8 mouse cellular contexts compared by ENCODE assay signal in genomic region chr2:9632719-9633446, GRCm38 (mm10).
DNase-seq lines count a peak whose midpoint lies in the region; ATAC-seq and TF ChIP-seq lines count a peak whose summit lies in the region.

No protein-coding gene starts in this region.

- intact Hi-C loops in left cerebral cortex, adult 2 months (cut with DNase I), result no loop called here

- ATAC-seq in inflammation-experienced regulatory T-cells, adult 6 months, result peak; percentile 50

- no peak overlapping the region for H3K27ac ChIP-seq in left cerebral cortex, adult 2 months

- peak; percentile 2 for DNase-seq in lung, postnatal 14 days
- no peak for DNase-seq in lung, postnatal 10 days
- DNase-seq in gastrocnemius, adult 18-20 months (ENCODE audit: low spot score), result peak; percentile 19
- no peak for DNase-seq in urinary bladder, postnatal 25 days (ENCODE audit: low spot score)
- DNase-seq in left cerebral cortex, adult 8-10 months (ENCODE audit: low spot score in 2 of 2), result no peak
- DNase-seq in left cerebral cortex, adult 2 months (ENCODE audit: extremely low spot score in 1 of 2, low spot score in 2 of 2), result no peak
- DNase-seq in ovary, postnatal 14 days (ENCODE audit: low spot score), result no peak

- TF ChIP-seq CTCF in left cerebral cortex, adult 2 months (IDR thresholded peaks at IDR 0.05), result no peak

- H3K4me3 ChIP-seq in left cerebral cortex, adult 2 months, result no peak overlapping the region

Comparison
In these comparisons a context has a peak if more than half of its experiments do, and no peak if none do; other contexts are left out.
1. DNase-seq: peak in lung, postnatal 14 days (single experiment) and gastrocnemius, adult 18-20 months (single experiment); none in lung, postnatal 10 days (single experiment), urinary bladder, postnatal 25 days (single experiment), left cerebral cortex, adult 8-10 months (0 of 2), left cerebral cortex, adult 2 months (0 of 2) and ovary, postnatal 14 days (single experiment).